13 mouse cellular contexts compared by ENCODE assay signal in the genomic region with DNA sequence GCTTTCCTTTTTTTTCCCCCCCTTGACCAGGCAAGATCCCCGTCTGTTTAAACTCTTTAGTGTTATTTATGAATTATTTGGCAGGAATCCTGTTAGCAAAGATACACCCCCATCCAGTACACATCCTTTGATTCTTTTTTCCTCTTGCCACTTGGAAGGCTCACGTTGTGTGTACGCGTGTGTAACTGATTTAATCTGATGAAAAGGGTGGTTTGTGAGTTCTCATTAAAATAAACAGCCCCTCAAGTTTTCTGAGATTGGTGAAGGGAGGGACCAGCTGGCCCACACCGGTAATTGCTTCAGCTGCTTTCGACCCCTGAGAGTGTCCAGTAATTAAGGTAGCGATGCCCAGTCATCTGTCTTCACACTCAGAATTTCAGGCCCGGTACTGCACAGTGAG.
DNase-seq lines count a peak whose midpoint lies in the region; ATAC-seq and TF ChIP-seq lines count a peak whose summit lies in the region.
"Had no signal": no experiment of that assay in that cellular context is flagged by ENCODE, and none has a peak within 500 bp of the region (broad histone marks: within the 10 kb centered on the region; RNA-seq: fewer than 3 reads in every experiment).

No protein-coding gene starts in this region.

- WGBS in heart, postnatal 0 days, result 53% methylated on average over 8 of the region's 8 CpGs
- 55% methylated on average over 8 of the region's 8 CpGs for WGBS in midbrain, embryonic 13.5 days
- 52% methylated on average over 8 of the region's 8 CpGs for WGBS in midbrain, embryonic 14.5 days
- 23% methylated on average over 8 of the region's 8 CpGs for WGBS in forebrain, embryonic 15.5 days
- WGBS in stomach, postnatal 0 days, result 29% methylated on average over 8 of the region's 8 CpGs

- H3K36me3 ChIP-seq in heart, postnatal 0 days (replicated peaks; ENCODE audit: control insufficient read depth, insufficient read depth, low read length), result no peaks in the 10 kb centered on the region
- no peaks in the 10 kb centered on the region for H3K36me3 ChIP-seq in midbrain, embryonic 13.5 days
- H3K36me3 ChIP-seq in midbrain, embryonic 14.5 days (ENCODE audit: control insufficient read depth, insufficient read depth, low read length), result no peaks in the 10 kb centered on the region
- H3K36me3 ChIP-seq in forebrain, embryonic 15.5 days, result 0 out of 2 replicates have a peak, but pooled peaks cover under 1% of the 10 kb centered on the region
- no peaks in the 10 kb centered on the region for H3K36me3 ChIP-seq in stomach, postnatal 0 days (ENCODE audit: control insufficient read depth, insufficient read depth, low read length)
- H3K36me3 ChIP-seq: embryonic facial prominence, embryonic 15.5 days; liver, embryonic 12.5 days; neural tube, embryonic 12.5 days had no signal

- H3K4me1 ChIP-seq in heart, postnatal 0 days (ENCODE audit: control insufficient read depth, insufficient read depth), result peaks cover 17% of the 10 kb centered on the region
- H3K4me1 ChIP-seq in midbrain, embryonic 13.5 days (replicated peaks), result peaks cover 18% of the 10 kb centered on the region
- peaks cover 5% of the 10 kb centered on the region; the same call in 1 of the 2 replicates for H3K4me1 ChIP-seq in midbrain, embryonic 14.5 days (ENCODE audit: control insufficient read depth, insufficient read depth, low read length)
- peaks cover 17% of the 10 kb centered on the region for H3K4me1 ChIP-seq in forebrain, embryonic 15.5 days
- H3K4me1 ChIP-seq in stomach, postnatal 0 days (replicated peaks; ENCODE audit: control insufficient read depth, insufficient read depth), result no peaks in the 10 kb centered on the region

- no peak overlapping the region for H3K4me3 ChIP-seq in heart, postnatal 0 days (ENCODE audit: low read depth, low read length)
- no peak overlapping the region for H3K4me3 ChIP-seq in midbrain, embryonic 13.5 days (replicated peaks)
- no peak overlapping the region for H3K4me3 ChIP-seq in midbrain, embryonic 14.5 days (replicated peaks; ENCODE audit: low read depth, low read length)
- H3K4me3 ChIP-seq in forebrain, embryonic 15.5 days, result no peak overlapping the region
- H3K4me3 ChIP-seq in stomach, postnatal 0 days (ENCODE audit: low read depth, low read length), result no peak overlapping the region
- H3K4me3 ChIP-seq: embryonic facial prominence, embryonic 15.5 days; liver, embryonic 12.5 days; neural tube, embryonic 12.5 days had no signal

- no peaks in the 10 kb centered on the region for H3K27me3 ChIP-seq in heart, postnatal 0 days (ENCODE audit: control insufficient read depth, insufficient read depth, low read length)
- H3K27me3 ChIP-seq in midbrain, embryonic 13.5 days, result no peaks in the 10 kb centered on the region
- no peaks in the 10 kb centered on the region for H3K27me3 ChIP-seq in midbrain, embryonic 14.5 days (ENCODE audit: control insufficient read depth, insufficient read depth, low read length)
- H3K27me3 ChIP-seq in forebrain, embryonic 15.5 days, result no peaks in the 10 kb centered on the region
- H3K27me3 ChIP-seq in stomach, postnatal 0 days (ENCODE audit: control insufficient read depth, insufficient read depth, low read length), result no peaks in the 10 kb centered on the region
- H3K27me3 ChIP-seq: CH12.LX; embryonic facial prominence, embryonic 15.5 days; neural tube, embryonic 12.5 days had no signal

- TF ChIP-seq EP300 in heart, postnatal 0 days (IDR thresholded peaks at IDR 0.05; ENCODE audit: low read depth), result no peak
- no peak for TF ChIP-seq EP300 in stomach, postnatal 0 days (optimal IDR thresholded peaks at IDR 0.05)

- H3K9me3 ChIP-seq in heart, postnatal 0 days (replicated peaks; ENCODE audit: control insufficient read depth, low read length), result no peaks in the 10 kb centered on the region
- H3K9me3 ChIP-seq in midbrain, embryonic 13.5 days, result no peaks in the 10 kb centered on the region
- no peaks in the 10 kb centered on the region for H3K9me3 ChIP-seq in midbrain, embryonic 14.5 days (ENCODE audit: control insufficient read depth, low read length)
- no peaks in the 10 kb centered on the region for H3K9me3 ChIP-seq in forebrain, embryonic 15.5 days
- no peaks in the 10 kb centered on the region for H3K9me3 ChIP-seq in stomach, postnatal 0 days (ENCODE audit: control insufficient read depth, low read length)
- H3K9me3 ChIP-seq: embryonic facial prominence, embryonic 15.5 days; liver, embryonic 12.5 days; megakaryocyte, embryonic 14.5 days; neural tube, embryonic 12.5 days had no signal

- H3K4me2 ChIP-seq in heart, postnatal 0 days (ENCODE audit: low read depth, low read length), result peak overlapping the region; percentile 34
- H3K4me2 ChIP-seq in midbrain, embryonic 13.5 days (replicated peaks), result no peak overlapping the region
- no peak overlapping the region for H3K4me2 ChIP-seq in midbrain, embryonic 14.5 days (ENCODE audit: low read length)
- no peak overlapping the region for H3K4me2 ChIP-seq in forebrain, embryonic 15.5 days (replicated peaks)
- 0 out of 2 replicates have a peak overlapping the region, but pooled peaks have one; percentile 34 for H3K4me2 ChIP-seq in stomach, postnatal 0 days (replicated peaks; ENCODE audit: low read depth)
- H3K4me2 ChIP-seq: embryonic facial prominence, embryonic 15.5 days; neural tube, embryonic 12.5 days had no signal

- H3K9ac ChIP-seq in heart, postnatal 0 days (replicated peaks; ENCODE audit: low read depth, low read length), result no peak overlapping the region
- H3K9ac ChIP-seq in midbrain, embryonic 13.5 days (replicated peaks), result no peak overlapping the region
- no peak overlapping the region for H3K9ac ChIP-seq in midbrain, embryonic 14.5 days (replicated peaks; ENCODE audit: low read length)
- H3K9ac ChIP-seq in forebrain, embryonic 15.5 days (replicated peaks), result no peak overlapping the region
- H3K9ac ChIP-seq in stomach, postnatal 0 days (ENCODE audit: low read length), result no peak overlapping the region
- H3K9ac ChIP-seq: embryonic facial prominence, embryonic 15.5 days; liver, embryonic 12.5 days; neural tube, embryonic 12.5 days had no signal

- TF ChIP-seq CTCF in heart, postnatal 0 days (IDR thresholded peaks at IDR 0.05; ENCODE audit: low read depth), result no peak
- no peak for TF ChIP-seq CTCF in stomach, postnatal 0 days (IDR thresholded peaks at IDR 0.05; ENCODE audit: low read depth)

- H3K27ac ChIP-seq in heart, postnatal 0 days (ENCODE audit: low read depth), result peak overlapping the region; percentile 39; the same call in 1 of the 2 replicates
- peak overlapping the region; percentile 54 for H3K27ac ChIP-seq in midbrain, embryonic 13.5 days
- no peak overlapping the region for H3K27ac ChIP-seq in midbrain, embryonic 14.5 days (replicated peaks; ENCODE audit: low read depth, low read length)
- peak overlapping the region; percentile 46 for H3K27ac ChIP-seq in forebrain, embryonic 15.5 days (replicated peaks)
- no peak overlapping the region for H3K27ac ChIP-seq in stomach, postnatal 0 days (replicated peaks)
- H3K27ac ChIP-seq: embryonic facial prominence, embryonic 15.5 days; liver, embryonic 12.5 days; neural tube, embryonic 12.5 days had no signal

- DNase-seq in heart, postnatal 0 days (ENCODE audit: low spot score), result no peak
- no peak for DNase-seq in heart, postnatal 4 days
- DNase-seq in midbrain, embryonic 14.5 days, result no peak
- DNase-seq in stomach, postnatal 0 days (ENCODE audit: low spot score), result no peak
- no peak for DNase-seq in kidney, postnatal 4 days
- DNase-seq: right cerebral cortex, postnatal 14 days had no signal

- ATAC-seq in heart, postnatal 0 days (ENCODE audit: insufficient read depth, low read depth), result no peak
- peak; percentile 20; the same call in 1 of the 2 replicates for ATAC-seq in midbrain, embryonic 13.5 days
- no peak for ATAC-seq in midbrain, embryonic 14.5 days (ENCODE audit: low FRiP score, low TSS enrichment)
- peak; percentile 53; the same call in 1 of the 2 replicates for ATAC-seq in forebrain, embryonic 15.5 days (replicated peaks)
- ATAC-seq in stomach, postnatal 0 days (ENCODE audit: low FRiP score, low TSS enrichment), result no peak
- ATAC-seq: liver, embryonic 12.5 days had no signal

Comparison
In these comparisons a context has a peak if more than half of its experiments do, and no peak if none do; other contexts are left out.
1. ATAC-seq: peak in midbrain, embryonic 13.5 days (single experiment) and forebrain, embryonic 15.5 days (single experiment); none in heart, postnatal 0 days (single experiment), midbrain, embryonic 14.5 days (single experiment) and stomach, postnatal 0 days (single experiment).
2. H3K27ac ChIP-seq: peak in heart, postnatal 0 days (single experiment), midbrain, embryonic 13.5 days (single experiment) and forebrain, embryonic 15.5 days (single experiment); none in midbrain, embryonic 14.5 days (single experiment) and stomach, postnatal 0 days (single experiment).
3. H3K4me2 ChIP-seq: peak in heart, postnatal 0 days (single experiment) and stomach, postnatal 0 days (single experiment); none in midbrain, embryonic 13.5 days (single experiment), midbrain, embryonic 14.5 days (single experiment) and forebrain, embryonic 15.5 days (single experiment).